Mouse (Mus musculus) layer of hippocampus, adult 2 months (tissue): ENCODE data around the gene Cdc37l1. TPM values are rescaled to one million over a fixed set of nuclear protein-coding genes. Genes with fewer than 3 reads are reported as not detected.

ENCODE experiments used
- DNase-seq, 2 experiments: peaks; one replicate each; pipeline ENCODE4 v3.0.0; 2022; ENCODE audit warnings: low spot score in 2 of 2
- H3K27ac ChIP-seq: fragments of 200-600 bp; 2 replicates; pipeline ENCODE4 v1.8.1; 2022
- H3K4me3 ChIP-seq: fragments of 200-600 bp; 2 replicates; pipeline ENCODE4 v1.8.1; 2022; ENCODE audit warnings: mild to moderate bottlenecking
- CTCF ChIP-seq: fragments of 200-600 bp; conservative IDR thresholded peaks from 2 replicates; pipeline ENCODE4 v1.8.1; 2022; ENCODE audit warnings: antibody characterized with exemption, mild to moderate bottlenecking, moderate library complexity
- total RNA-seq, 2 experiments: library from RNA; stranded (reverse); gene quantifications; 2 replicates each; pipeline ENCODE4 v1.2.3; 2021

Cdc37l1 gene
- total RNA-seq, 2 experiments from 2014 or later: 105 to 114 TPM

DNA sequence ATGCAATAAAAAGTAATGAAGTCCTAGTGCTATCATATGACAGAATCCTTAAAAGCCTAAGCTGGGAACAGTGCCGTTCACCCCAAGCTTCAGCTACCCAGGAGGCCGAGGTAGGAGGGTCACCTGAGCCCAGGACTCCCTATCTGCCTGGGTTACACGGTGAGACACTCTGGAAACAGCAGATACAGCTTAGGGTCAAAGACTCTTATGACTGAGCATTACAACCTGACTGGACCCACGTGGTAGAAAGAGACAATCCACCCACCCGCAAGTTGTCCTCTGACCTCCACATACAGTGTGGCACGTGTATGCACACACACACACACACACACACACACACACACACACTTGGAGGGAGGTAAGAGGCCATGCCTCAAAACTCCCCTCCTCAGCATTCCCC, 52.0 kb downstream of the Cdc37l1 start:
- Histone ChIP-seq H3K4me3 (no peak overlapping the region), H3K27ac (no peak overlapping the region)
- no peak for DNase-seq
- TF ChIP-seq CTCF: no peak

DNA sequence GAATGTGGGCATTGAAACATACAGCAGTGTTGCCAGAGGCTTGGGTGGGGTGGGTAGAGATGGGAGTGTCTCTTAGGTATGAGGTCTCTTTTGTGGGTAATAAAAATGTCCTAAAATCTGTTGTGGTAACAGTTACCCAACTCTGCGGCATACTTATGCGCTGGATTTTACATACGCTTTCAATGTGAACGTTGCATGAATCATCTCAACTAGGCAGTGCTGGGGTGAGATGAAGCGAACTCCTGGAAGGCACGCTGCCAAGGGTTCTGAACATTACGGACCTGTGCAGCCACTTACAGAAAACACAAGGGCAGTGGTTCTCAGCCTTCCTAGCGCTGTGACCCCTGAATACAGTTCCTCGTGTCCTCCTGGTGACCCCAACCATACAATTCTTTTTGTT, 52.5 kb downstream of the Cdc37l1 start:
- no peak for TF ChIP-seq CTCF

DNA sequence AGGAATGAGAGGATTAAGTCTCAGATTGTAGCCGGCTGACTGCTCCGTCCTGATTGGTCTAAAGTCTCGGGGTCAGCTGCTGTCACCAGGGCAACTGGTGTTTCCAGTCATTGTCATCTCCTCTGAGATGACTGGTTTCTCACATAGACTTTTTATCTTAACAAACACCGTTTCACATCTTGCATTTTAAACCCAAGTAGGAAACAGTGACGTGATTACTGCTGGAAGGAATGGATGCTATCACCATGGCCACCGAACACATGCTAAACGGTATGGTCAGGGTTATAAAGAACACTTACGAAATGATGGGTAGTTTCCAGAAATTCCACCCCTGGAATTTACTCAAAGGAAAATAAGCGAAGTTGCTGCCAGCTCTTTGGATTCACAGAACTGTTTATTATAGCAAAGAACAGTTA, 54.2 kb downstream of the Cdc37l1 start:
- H3K27ac ChIP-seq: peak overlapping the region; percentile 6; the same call in 1 of the 2 replicates
- TF ChIP-seq CTCF: no peak
- DNase-seq: no peak

More for the DNA sequence above, 52.5 kb downstream of the Cdc37l1 start:
- DNase-seq: no peak
- H3K27ac ChIP-seq: no peak overlapping the region
- no peak overlapping the region for H3K4me3 ChIP-seq

DNA sequence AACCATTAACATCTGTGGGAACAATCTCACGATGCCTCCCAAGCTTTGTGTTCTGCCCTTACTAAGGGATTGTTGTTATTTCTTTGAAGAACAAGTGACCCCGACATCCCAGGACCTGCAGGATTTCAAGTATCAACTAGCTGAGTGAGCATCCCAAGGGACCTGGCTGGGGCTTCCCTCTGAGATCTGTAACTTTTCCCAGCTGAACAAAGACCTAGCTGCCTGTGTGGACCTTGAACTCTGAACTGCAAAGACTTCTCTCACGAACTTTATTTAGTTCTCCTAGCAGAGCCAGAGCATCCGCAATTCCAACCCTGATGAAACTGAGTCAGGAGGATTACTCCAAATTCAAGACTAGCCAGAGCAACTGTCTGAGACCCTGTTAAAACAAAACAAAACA, 55.2 kb downstream of the Cdc37l1 start:
- no peak overlapping the region for H3K4me3 ChIP-seq
- DNase-seq: no peak
- no peak for TF ChIP-seq CTCF
- H3K27ac ChIP-seq: 0 out of 2 replicates have a peak overlapping the region, but pooled peaks have one; percentile 96

More for the DNA sequence above, 54.2 kb downstream of the Cdc37l1 start:
- H3K4me3 ChIP-seq: no peak overlapping the region; the same call in 1 of the 2 replicates

DNA sequence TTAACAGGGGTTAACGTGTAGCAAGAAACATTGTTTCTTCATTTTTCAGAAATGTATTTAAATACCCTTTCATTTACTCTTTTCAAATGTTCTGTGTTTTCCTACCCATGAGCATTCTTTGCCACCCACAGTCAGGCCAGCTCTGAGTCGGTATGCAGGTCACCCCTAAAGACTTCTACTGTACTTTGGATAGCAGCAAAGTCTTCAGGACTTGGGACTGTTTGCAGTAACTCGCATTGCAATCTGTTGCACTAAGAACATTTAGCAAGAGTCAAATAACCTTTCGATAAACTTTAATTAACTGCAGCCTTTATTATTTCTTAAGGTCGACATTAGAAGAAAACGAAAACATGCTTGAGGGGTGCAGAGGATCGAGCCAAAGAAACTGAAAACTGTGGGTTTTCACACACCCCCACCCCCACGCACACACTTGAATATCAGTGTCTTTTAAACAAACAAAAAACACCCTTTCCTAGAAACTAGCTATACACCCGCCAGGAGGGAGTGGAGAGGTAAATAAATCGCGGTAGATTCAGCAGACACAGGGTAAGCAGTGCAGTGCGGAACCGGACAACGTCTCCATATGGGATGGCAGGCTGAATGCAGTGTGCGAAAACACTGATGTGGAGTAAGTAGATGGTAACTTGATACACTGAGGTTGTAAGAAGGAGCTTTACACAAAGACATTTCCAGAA, 56.0 kb downstream of the Cdc37l1 start:
- peak overlapping the region; percentile 89 for H3K4me3 ChIP-seq
- DNase-seq: no peak
- peak overlapping the region; percentile 96; the same call in 1 of the 2 replicates for H3K27ac ChIP-seq
- no peak for TF ChIP-seq CTCF

DNA sequence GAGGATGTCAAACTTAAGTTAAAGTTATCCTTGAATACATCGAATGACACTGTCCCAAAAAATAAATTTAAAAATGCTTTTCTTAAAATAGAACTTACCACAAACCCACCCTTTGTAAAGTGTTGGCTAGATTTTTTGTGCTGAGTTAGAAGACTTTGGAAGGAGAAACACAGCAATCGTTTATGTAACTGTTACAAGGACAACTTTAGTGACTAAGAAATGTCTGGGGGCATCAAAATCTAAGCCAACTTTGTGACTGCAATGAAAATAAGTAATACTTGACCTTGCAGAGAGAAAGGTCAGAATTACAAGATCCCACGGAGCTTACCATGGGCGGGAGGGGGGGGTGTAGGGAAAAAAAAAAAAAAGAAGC, 56.8 kb downstream of the Cdc37l1 start:
- peak overlapping the region; percentile 96 for H3K27ac ChIP-seq
- DNase-seq: no peak
- no peak for TF ChIP-seq CTCF
- peak overlapping the region; percentile 89 for H3K4me3 ChIP-seq

DNA sequence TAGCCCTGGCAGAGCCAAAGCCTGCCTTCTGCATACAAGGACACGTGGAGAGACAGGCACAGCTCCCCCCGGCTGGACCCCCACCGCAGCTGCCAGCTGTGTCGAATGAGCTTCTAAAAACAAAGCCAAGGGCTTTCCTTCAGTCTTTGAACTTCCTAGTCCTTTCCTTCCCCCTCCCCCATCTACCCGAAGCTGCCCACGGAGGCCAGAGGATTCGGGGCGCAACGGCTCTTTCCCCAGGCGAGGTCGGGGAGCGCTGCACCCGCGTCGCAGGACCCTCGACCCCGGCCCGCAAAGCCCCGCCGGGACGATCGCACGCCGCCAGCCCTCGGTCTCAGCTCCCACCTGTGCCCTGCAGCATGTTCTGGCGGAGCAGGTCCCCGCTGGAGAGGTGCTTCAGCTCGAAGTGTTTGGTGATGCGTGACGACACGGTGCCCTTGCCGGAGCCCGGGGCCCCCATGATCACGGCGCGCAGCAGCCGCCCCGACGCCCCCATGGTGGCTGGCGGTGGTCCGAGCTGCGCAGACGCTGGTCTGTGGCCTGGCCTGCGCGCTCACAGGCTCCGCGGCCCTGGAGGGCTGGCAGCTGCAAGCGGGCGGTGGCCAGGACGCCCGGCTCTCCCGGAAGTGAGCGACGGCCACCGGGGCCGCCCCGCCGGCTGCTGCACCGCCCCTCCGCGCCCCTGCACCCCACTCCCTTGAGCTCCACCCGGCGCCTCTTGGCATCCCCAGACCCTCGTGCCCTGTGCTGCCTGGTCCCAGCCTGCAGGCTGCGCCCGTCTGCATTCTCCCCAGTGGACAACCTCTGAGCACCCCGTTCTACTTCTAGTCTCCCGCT, 57.4 kb downstream of the Cdc37l1 start, which contains the start of gene Ak3:
Ak3 (minus strand) TSS at position 628 of the 837 bp plus-strand sequence.
- peak; percentile 73 to 78 for DNase-seq
- peak; percentile 69 for TF ChIP-seq CTCF
- peak within 1 kb of the TSS; percentile 89 for H3K4me3 ChIP-seq
- peak within 1 kb of the TSS; percentile 96 for H3K27ac ChIP-seq

DNA sequence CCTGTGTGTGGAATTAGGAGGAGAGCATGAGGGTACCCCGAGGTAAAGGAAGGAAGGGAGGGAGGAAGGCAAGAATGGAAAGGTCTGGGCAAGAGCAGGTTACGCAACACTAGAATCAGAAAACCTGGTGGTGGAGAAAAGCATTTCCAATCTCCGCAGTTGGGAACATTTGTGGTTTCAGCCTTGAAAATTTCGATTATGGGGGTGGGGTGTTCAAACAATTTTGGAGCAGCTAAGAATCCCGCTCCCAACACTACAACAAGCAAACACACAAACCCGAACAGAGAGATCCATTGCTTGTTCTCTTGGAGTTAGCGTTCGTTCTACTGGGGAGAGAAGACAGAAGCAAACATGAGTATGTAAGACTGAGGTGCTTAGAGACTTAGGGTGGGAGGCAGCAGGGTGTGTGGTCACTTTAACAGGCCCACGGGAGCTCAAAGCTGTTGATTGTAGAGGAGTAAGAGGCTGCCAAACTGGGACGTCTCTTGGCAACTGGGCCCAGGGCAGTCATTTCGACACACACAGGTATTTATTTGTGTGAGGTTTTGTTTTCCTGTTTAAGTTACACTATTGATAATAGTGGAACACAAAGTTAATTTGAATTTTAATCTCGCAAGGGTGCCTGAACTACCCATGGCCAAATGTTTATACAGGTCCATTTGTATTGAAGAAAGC, 59.4 kb downstream of the Cdc37l1 start:
- no peak for DNase-seq
- H3K4me3 ChIP-seq: no peak overlapping the region
- peak; percentile 39; the same call in 1 of the 2 replicates for TF ChIP-seq CTCF
- H3K27ac ChIP-seq: no peak overlapping the region

DNA sequence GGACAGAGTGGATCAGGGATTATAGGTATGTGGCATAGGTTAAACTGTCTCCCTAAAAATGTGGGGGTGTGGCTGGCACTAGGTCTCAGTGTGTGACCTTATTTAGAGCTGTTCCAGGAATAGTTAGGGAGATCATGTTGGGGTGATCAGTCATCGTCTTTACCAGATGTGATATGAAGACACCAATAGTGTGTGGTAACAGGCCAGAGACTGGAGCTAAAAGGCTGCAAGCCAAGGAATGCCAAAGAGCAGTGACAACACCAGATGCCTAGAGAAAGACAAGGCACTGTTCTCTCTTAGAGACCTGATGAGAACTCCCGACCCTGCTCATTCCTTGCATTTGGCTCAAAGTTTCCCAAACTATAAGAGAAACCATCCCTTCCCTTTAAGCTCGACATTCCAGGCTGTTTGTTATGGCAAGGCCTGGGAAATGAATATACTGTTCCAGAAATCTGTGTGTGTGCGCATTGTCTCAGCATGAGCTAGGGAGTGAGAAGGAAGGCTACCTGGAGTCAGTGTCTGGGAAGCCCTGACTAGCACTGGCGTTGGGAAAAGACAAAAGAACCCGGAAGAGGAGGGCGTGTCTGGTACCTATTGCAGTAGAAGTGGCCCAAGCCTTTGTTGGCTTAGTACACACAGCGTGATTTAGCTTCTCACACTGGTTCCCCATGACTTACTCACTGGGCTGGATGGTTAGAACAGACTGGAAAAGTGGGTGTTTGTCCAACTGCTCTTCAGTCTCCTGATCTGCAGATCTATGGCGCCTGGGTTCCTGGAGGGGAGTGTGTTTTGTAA, 60.2 kb downstream of the Cdc37l1 start:
- Histone ChIP-seq H3K4me3 (no peak overlapping the region), H3K27ac (no peak overlapping the region)
- DNase-seq: no peak
- TF ChIP-seq CTCF: no peak

DNA sequence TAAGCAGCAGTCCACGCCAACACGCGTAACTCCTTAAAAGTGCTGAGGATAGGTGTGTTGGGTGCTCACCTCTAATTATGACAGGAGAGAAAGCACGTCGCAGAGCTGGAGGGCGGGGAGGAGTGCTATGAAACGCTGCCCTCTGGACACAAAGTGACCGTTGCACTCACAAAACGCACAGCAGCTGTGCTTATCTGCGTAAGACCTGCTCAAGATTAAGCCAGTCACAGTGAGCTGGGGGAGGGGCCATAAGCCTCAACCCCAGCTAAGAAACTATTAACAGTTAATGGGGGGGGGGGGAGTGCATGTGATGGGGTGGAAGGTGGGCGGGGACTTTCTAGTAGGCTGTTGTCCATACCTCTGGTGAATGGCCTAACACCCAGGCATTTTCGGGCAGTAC, 62.6 kb downstream of the Cdc37l1 start:
- no peak for DNase-seq

DNA sequence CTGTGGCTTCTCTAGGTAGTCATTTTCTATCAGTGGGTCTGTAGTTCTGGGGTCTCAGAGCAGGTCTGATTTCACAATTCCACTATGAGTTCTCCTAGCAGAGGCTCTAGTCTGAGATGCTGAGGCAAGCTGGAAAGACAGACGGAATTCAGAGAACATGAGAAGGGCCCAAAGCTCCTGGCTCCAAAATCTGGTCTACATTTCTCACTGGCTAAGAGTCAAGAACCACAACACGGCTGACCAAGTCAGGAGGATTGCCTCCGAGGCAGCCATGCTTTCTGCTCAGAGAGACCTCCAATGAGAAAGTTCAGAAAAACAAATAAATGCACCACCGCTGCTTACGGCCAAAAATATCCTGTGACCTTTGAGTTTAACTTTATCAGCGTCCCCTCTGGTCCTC, 64.4 kb downstream of the Cdc37l1 start:
- no peak for TF ChIP-seq CTCF
- no peak overlapping the region for H3K4me3 ChIP-seq

More for the DNA sequence above, 62.6 kb downstream of the Cdc37l1 start:
- no peak overlapping the region for H3K27ac ChIP-seq
- no peak overlapping the region for H3K4me3 ChIP-seq
- TF ChIP-seq CTCF: no peak

DNA sequence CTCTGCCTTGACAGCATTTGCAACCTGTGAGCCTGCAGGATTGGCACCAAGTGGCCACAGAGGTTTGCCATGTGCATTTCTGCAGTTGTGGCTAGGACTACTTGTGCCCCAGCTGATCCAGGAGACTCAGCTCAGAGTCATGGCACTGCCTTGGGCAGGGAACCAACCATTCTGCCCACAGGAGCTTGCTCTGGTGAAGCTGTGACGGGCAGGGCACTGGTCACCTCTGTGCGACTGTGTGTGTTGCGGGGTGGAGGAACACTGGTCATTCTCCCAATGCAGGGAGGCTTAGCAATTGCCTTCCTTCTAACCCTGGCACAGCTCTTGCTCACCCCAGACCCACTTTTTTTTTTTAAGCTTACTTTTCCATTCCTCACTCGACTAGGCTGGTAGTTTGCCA, 65.3 kb downstream of the Cdc37l1 start:
- DNase-seq: no peak
- H3K4me3 ChIP-seq: no peak overlapping the region
- H3K27ac ChIP-seq: no peak overlapping the region
- no peak for TF ChIP-seq CTCF

More for the DNA sequence above, 64.4 kb downstream of the Cdc37l1 start:
- H3K27ac ChIP-seq: no peak overlapping the region
- no peak for DNase-seq

DNA sequence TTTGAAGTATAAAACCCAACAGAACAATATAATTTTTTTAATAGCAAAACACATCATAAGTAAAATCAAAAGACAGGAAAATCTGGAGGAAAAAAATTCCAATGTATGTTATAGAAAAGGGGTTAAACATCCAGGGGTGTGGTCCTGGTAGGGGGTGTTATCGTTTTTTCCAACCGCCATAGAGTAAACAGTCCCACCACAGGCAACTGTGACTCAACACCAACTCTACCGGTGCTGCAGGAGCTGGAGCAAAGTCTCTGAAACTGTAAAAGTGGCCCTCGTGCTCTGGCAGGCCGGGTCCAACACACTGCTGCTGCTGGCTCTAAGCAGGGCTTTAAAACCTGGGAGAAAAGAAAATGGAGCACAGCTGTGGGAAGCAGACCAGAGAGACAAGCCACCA, 68.6 kb downstream of the Cdc37l1 start:
- DNase-seq: no peak
- H3K4me3 ChIP-seq: no peak overlapping the region
- no peak overlapping the region for H3K27ac ChIP-seq
- no peak for TF ChIP-seq CTCF
